Mouse (Mus musculus) urinary bladder, postnatal 14 days (tissue): ENCODE data around the gene Ccl20.

Experiments
- DNase-seq: peaks from one replicate; pipeline ENCODE4 v3.0.0; 2021; ENCODE audit warnings: low spot score

The Ccl20 gene

DNA sequence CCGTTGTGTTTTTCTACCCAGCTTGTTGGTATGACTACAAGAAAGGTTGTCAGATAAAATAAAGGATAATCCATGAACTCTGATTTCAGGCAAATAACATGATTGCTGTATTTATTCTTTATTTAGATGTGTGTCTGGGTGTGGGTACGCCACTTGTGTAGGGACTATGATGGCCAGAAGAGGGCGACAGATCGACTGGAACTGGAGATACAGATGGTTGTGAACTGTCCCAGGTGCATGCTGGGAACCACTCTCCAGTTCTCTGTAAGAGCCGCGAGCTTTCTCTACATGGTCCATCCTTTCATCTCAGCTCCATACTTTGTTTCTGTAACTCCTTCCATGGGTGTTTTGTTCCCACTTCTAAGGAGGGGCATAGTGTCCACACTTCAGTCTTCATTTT lies 22.2 kb downstream of the Ccl20 start:
- no peak for DNase-seq

- DNase-seq: no peak
Observed at GRCm38 (mm10) chr1:83141510-83141909, 24.9 kb downstream of the Ccl20 start.

DNA sequence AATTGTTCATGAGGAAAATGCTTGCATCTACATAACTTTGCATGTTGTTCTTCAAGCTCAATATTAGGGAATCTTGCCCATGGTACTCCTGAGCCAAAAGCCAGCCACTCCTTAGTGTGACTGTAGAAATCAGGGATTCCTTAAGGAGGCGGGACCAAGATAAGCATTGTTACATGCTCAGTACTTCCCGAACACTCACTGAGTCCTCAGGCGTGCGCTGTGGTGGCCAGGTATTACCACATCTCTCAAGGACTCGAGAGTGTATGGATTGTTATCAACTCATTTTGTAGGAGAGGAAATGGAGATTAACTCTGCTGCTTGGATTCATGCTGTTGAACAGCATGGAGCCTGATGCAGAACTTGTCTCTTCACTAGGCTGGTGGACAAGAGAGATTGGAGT lies 25.5 kb downstream of the Ccl20 start:
- no peak for DNase-seq

DNA sequence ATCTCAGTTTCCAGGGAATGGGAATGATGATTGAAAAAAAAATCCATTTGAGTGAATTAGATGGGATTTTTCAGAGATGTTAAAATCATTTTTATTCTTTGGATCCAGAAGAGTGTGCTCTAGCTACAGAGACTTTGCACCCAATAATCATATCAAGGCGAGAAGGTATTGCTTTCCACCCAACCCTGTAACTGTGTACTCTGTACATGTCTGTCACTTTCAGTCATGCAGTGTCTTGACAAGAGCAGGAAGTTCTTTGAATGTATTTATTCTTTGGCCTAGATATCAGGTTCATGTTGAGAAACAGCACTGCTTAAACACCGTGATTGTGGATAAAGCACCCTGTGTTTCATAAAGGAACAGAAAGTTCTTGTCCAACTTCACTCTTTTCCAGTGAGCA lies 30.0 kb downstream of the Ccl20 start:
- DNase-seq: no peak

- no peak for DNase-seq
Observed at GRCm38 (mm10) chr1:83150227-83150626, 33.7 kb downstream of the Ccl20 start.

DNA sequence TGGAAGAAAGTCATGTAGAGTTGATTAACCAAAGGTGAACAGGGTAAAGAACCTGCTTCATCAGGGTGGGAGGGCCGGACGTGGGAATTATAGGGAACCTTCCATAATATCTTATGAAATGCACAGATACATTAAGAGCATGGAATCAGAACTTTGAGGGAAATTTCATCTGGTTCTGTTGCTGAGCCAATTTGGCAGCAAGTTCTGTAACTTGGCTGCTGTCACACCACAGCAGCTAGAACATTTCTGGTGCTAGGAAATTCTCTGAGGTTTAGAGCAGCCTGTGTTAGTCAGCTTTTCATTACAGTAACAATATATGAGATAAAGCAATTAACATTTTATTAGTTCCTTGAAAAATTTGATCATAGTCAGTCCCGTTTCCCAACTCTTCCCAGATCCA lies 36.4 kb downstream of the Ccl20 start:
- DNase-seq: no peak

DNA sequence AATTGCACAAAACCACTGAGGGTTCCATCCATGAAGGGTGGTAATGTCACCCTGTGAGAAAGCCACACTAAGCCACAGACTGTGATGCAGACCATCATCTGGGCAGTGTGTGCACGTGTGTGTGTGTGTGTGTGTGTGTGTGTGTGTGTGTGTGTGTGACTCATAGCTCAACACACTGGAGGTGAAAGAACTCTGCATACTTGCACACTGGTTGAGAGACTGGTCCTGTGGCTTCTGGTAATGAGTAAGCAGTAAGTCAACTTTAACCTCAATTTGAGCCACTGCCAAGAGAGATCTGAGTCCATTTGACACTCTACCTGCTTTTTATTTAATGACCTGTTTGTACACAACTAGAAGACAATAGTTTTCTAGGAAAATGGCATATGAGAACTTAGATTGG lies 40.3 kb downstream of the Ccl20 start:
- peak; percentile 18 for DNase-seq

DNA sequence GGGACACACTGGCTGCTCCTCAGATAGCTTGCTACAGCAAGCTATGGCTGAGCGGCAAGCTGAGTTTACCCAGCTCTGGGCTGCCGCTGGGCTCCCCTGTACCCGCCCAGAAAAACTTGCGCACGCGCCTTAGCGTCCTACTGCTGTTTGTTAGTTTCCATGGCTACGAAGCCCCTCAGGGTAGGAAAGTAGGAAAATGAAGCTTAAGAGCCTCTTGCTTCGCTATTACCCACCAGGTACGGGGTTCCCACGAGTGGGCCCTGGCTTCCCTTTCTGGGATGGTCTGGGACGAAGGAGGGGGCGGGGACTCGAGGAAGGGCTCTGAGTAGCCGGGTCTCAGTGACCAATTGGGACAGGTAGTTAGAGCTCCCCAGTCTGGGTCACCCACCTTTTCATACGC lies 43.0 kb downstream of the Ccl20 start, which contains the start of gene Daw1:
Daw1 (plus strand) TSS at position 150 of the 400 bp plus-strand sequence.
- DNase-seq: peak; percentile 70

- no peak for DNase-seq
Observed at GRCm38 (mm10) chr1:83161658-83162057, 45.1 kb downstream of the Ccl20 start.

DNA sequence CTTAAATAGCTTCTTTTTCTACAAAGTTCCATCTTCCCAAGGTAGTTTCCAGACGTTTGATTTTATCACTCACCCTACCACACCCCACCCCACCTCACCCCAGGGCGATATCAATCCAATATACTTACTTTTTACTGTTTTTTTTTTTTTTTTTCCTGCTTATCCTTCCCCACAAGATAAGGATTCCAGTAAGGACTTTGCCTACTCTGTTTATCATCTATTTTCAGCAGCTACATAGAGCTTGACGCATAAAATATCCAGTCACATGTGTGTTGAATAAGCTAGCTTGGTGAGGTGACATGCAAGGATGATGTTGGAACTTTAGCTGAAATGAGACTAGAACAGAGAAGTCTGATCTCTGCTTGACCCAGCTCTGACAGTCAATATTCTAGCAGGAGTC lies 47.5 kb downstream of the Ccl20 start:
- no peak for DNase-seq
